Mouse (Mus musculus): ENCODE data around the gene Sbf1.

Gene Sbf1

DNA sequence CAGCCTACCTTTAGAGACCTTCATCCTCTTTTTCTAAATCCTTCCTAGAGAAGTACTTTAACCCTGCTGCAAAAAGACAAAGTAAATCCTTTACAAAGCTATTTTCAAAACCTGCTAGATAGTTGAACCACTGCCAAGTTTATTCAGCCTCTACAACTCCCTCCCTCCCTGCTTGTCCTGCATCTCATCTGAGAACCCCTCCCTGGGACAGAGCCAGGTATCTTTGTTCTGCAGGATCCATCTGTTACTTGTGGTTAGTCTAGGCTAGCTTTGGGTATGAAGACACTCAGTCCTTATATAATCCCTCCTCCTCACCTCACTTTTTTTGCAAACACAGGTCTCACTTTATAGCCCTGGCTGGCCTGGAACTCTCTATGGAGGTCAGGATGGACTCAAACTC is 30.1 kb downstream of the Sbf1 start:
- DNase-seq (ENCODE audit: low read depth, low spot score), result no peak

DNA sequence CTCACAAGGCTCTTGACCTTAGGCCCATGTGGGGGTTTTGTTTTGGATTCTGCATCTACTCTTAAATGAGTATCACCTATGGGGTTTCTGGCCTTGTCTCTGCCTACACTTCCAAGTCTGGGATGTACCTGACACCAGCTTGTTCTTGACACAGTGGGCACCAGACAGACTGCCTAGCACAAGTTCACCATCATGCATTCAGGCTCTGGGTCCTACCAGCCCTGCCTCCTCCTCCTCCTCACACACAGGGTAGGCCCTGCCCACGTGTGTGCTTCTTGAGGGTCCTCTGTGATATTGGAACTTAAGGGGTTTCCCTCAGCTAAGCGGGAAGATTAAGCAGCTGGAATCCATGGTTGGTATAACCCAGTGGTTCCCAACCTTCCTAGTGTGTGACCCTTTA is 31.0 kb downstream of the Sbf1 start:
- no peak for DNase-seq (ENCODE audit: low read depth, low spot score)

GRCm38 (mm10) chr15:89282546-89282945 is 32.6 kb downstream of the Sbf1 start:
- no peak for DNase-seq (ENCODE audit: low read depth, low spot score)

- DNase-seq (ENCODE audit: low read depth, low spot score), result no peak
Measured at GRCm38 (mm10) chr15:89277366-89277765, 37.7 kb downstream of the Sbf1 start.

DNA sequence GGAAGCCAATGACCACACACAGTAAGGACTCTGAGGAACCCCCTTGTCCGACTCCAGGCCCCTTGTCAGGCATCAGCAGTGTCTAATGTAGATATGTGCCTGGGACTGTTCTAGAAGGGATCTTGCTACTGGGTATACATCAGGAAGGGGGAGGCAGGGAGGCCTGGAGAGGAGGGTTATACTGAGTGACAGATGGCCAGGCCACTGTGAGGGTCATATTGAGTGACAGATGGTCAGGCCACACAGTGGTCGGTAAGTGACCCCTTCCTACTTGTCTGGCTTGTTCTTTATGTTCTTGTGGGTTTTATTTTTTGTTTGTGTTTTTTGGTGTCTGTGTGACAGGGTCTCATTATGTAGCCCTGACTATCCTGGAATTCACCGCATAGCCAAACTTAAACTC is 39.6 kb downstream of the Sbf1 start:
- DNase-seq (ENCODE audit: low read depth, low spot score), result no peak

DNA sequence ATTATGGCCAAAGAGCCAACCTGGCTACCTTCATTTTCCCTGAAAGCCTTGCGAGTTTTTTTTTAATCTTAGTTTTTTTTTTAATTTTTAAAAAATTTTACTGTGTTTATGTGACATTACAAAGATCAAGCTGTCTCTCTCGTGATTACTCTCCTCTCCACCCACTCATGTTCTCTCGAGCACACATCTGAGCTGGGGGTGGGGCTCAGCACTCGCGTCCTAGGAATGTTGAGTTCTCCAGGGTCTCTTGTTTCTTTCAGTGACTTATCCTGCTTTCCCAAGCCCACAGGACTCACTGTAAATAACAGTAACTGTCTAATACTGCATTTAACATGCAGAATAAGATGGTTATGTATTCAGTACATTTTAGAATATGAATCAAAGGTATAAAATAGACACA is 50.6 kb downstream of the Sbf1 start:
- DNase-seq (ENCODE audit: low read depth, low spot score), result no peak

- no peak for DNase-seq (ENCODE audit: low read depth, low spot score)
Measured at GRCm38 (mm10) chr15:89258997-89259396, 56.1 kb downstream of the Sbf1 start.

GRCm38 (mm10) chr15:89255330-89255729 is 59.8 kb downstream of the Sbf1 start:
- no peak for DNase-seq (ENCODE audit: low read depth, low spot score)

- DNase-seq (ENCODE audit: low read depth, low spot score), result no peak
Measured at GRCm38 (mm10) chr15:89249063-89249462, 66.0 kb downstream of the Sbf1 start.

DNA sequence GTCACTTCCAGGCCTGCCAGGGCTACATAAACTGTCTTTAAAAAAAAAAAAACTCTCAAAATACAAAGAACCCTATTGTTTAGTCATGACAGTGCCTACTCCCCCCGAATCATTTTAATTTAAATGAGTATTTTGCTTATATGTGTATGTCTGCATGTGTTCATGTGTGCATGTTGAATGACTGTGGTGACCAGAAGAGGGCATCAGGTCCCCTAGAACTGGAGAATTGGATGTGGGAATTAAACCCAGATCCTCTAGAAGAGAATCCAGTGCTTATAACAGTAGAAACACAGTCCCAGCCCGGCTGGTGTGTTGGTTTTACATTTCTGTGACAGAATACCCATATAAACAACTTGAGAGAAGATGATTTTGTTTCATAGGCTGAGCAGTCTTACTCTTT is 74.1 kb downstream of the Sbf1 start:
- DNase-seq (ENCODE audit: low read depth, low spot score), result peak; percentile 11

- DNase-seq (ENCODE audit: low read depth, low spot score), result no peak
Measured at GRCm38 (mm10) chr15:89239751-89240392, 75.2 kb downstream of the Sbf1 start.
